Mouse (Mus musculus) ES-Bruce4 (cell line): Measurements from ENCODE around the gene Gpatch2l. TPM values are rescaled to one million over a fixed set of nuclear protein-coding genes. Genes with fewer than 3 reads are reported as not detected.

Experiments
- H3K27ac ChIP-seq: 2 replicates; pipeline ENCODE4 v1.5.1; 2012; ENCODE audit warnings: low read length, inconsistent platforms; ENCODE audit not compliant: insufficient read depth
- H3K27me3 ChIP-seq: 2 replicates; pipeline ENCODE4 v1.6.1; 2012; ENCODE audit warnings: mild to moderate bottlenecking, low read length, inconsistent platforms; ENCODE audit not compliant: control insufficient read depth, poor library complexity, insufficient read depth, severe bottlenecking
- H3K36me3 ChIP-seq: 2 replicates; pipeline ENCODE4 v1.6.1; 2012; ENCODE audit warnings: inconsistent platforms, mild to moderate bottlenecking, low read length, moderate library complexity; ENCODE audit not compliant: control insufficient read depth, poor library complexity, insufficient read depth, severe bottlenecking
- H3K4me1 ChIP-seq: one replicate; pipeline ENCODE4 v1.8.1; 2011; ENCODE audit warnings: low read length; ENCODE audit not compliant: control insufficient read depth, insufficient read depth
- H3K4me3 ChIP-seq: 2 replicates; pipeline ENCODE4 v1.5.1; 2011; ENCODE audit warnings: low read depth, mild to moderate bottlenecking, low read length
- H3K9ac ChIP-seq: 2 replicates; pipeline ENCODE4 v1.6.1; 2012; ENCODE audit warnings: low read depth, mild to moderate bottlenecking, inconsistent platforms; ENCODE audit not compliant: poor library complexity, severe bottlenecking
- H3K9me3 ChIP-seq: replicated peaks from 2 replicates; pipeline ENCODE4 v1.6.1; 2012; ENCODE audit warnings: mild to moderate bottlenecking, low read length, inconsistent platforms; ENCODE audit not compliant: control insufficient read depth, poor library complexity, insufficient read depth, severe bottlenecking
- CTCF ChIP-seq: IDR thresholded peaks from one replicate; pipeline ENCODE4 v1.8.1; 2011; ENCODE audit warnings: low read depth, low read length
- EP300 ChIP-seq: IDR thresholded peaks from 2 replicates; pipeline ENCODE4 v1.6.1; 2011; ENCODE audit warnings: low read depth, low read length; ENCODE audit not compliant: insufficient read depth
- POLR2A ChIP-seq: IDR thresholded peaks from one replicate; pipeline ENCODE4 v1.8.1; 2011; ENCODE audit warnings: low read length; ENCODE audit not compliant: insufficient read depth
- polyA plus RNA-seq: library from polyadenylated mRNA; stranded (reverse); fragments of >200 nt; gene quantifications from 2 replicates; pipeline ENCODE4 v1.2.4, GENCODE M21; 2011; ENCODE audit warnings: low read depth; ENCODE audit not compliant: missing spikeins, insufficient read depth, insufficient read length

Gene Gpatch2l
- polyA plus RNA-seq, 1 experiment: 17.8 TPM

GRCm38 (mm10) chr12:86336887-86337286, 95.2 kb downstream of the Gpatch2l start:
- H3K27me3 ChIP-seq: no peaks in the 10 kb centered on the region
- H3K27ac ChIP-seq: no peak overlapping the region
- no peak overlapping the region for H3K9ac ChIP-seq
- TF ChIP-seq EP300 (no peak), CTCF (no peak), POLR2A (no peak)
- no peaks in the 10 kb centered on the region for H3K9me3 ChIP-seq
- H3K4me1 ChIP-seq: no peaks in the 10 kb centered on the region
- no peaks in the 10 kb centered on the region for H3K36me3 ChIP-seq
- no peak overlapping the region for H3K4me3 ChIP-seq

Other genes starting within 250 kb of the Gpatch2l start
- 1.3 and 2.1 TPM in 2 replicates for gene Tgfb3, start 162.8 kb upstream of the Gpatch2l start, polyA plus RNA-seq
- gene Ift43, start 159.3 kb upstream of the Gpatch2l start, polyA plus RNA-seq: 41.6 and 44.2 TPM in 2 replicates
- 149 and 152 TPM in 2 replicates for gene Esrrb, start 119.3 kb downstream of the Gpatch2l start, polyA plus RNA-seq